Mouse (Mus musculus): ENCODE results near the gene Clic1. TPM values are rescaled to one million over a fixed set of nuclear protein-coding genes. Genes with fewer than 3 reads are reported as not detected.

Clic1 gene
- polyA plus RNA-seq (2015; fragmentation: Nextera tagmentation; extraction: Ambion mirVana), result 98.6 and 102 TPM in 2 replicates

DNA sequence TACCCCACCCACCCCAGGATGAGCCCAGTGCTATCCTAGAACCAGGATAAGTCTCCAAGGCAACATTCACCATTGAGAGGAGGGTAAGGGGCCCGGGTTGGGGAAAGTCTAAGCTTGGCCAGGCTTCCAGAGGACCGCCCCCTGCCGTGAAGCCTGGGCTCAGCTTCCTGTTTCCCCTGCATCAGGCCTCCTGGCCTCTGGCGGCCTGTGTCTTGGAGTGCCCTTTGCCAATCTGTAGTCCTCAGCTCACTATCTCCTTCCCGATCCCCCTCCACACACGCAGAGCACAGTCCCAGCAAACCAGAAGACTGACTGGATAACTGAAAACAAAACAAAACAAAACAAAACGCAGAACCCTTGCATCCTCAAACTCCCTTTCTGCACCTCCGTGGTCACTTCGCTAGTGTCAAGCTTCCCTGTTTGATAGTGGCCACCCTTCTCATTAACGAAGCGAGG is at the start of gene Clic1:
TSS of gene Clic1 (plus strand) at position 406 of the 456 bp plus-strand sequence.
- Histone ChIP-seq H3K9ac (replicated peaks) (peak within 1 kb of the TSS; percentile 87), H3K4me2 (ENCODE audit: low read depth, low read length) (peak within 1 kb of the TSS; percentile 99), H3K4me1 (ENCODE audit: insufficient read depth) (peaks cover 55% of the 10 kb centered on the region), H3K27me3 (ENCODE audit: insufficient read depth, low read length) (no peaks in the 10 kb centered on the region), H3K4me3 (ENCODE audit: low read depth, low read length) (peak within 1 kb of the TSS; percentile 68), H3K9me3 (ENCODE audit: low read length) (no peaks in the 10 kb centered on the region), H3K36me3 (replicated peaks; ENCODE audit: insufficient read depth, low read length) (peaks cover 24% of the 10 kb centered on the region), H3K27ac (ENCODE audit: low read depth) (peak within 1 kb of the TSS; percentile 98)
- TF ChIP-seq EP300 (IDR thresholded peaks at IDR 0.05; ENCODE audit: low read depth) (no peak), CTCF (IDR thresholded peaks at IDR 0.05; ENCODE audit: low read depth) (peak; percentile 49)
- 2% methylated on average over 11 of the region's 11 CpGs for WGBS (ENCODE audit: insufficient replicate concordance)
- peak; percentile 4; the same call in 1 of the 2 replicates for ATAC-seq
- peak; percentile 77 for DNase-seq

GRCm38 (mm10) chr17:35000717-35001451 is 48.9 kb upstream of the Clic1 start, which contains the start of gene Vars:
TSS of gene Vars (plus strand) at chr17:35000987.
- DNase-seq (peak; percentile 91), ATAC-seq (peak; percentile 86)
- Histone ChIP-seq H3K27me3 (ENCODE audit: insufficient read depth, low read length) (no peaks in the 10 kb centered on the region), H3K4me2 (ENCODE audit: low read depth, low read length) (peak within 1 kb of the TSS; percentile 75), H3K27ac (ENCODE audit: low read depth) (peak within 1 kb of the TSS; percentile 98), H3K4me3 (ENCODE audit: low read depth, low read length) (peak within 1 kb of the TSS; percentile 85), H3K9ac (replicated peaks) (peak within 1 kb of the TSS; percentile 82), H3K9me3 (ENCODE audit: low read length) (no peaks in the 10 kb centered on the region), H3K4me1 (ENCODE audit: insufficient read depth) (peaks cover 47% of the 10 kb centered on the region), H3K36me3 (replicated peaks; ENCODE audit: insufficient read depth, low read length) (peaks cover 42% of the 10 kb centered on the region)
- TF ChIP-seq EP300 (IDR thresholded peaks at IDR 0.05; ENCODE audit: low read depth) (peak; percentile 43; the same call in 1 of the 2 replicates), CTCF (IDR thresholded peaks at IDR 0.05; ENCODE audit: low read depth) (0 out of 2 replicates have a peak, but pooled peaks have one; percentile 9)
- 2% methylated on average over 70 of the region's 83 CpGs for WGBS (ENCODE audit: insufficient replicate concordance)

- Histone ChIP-seq H3K9me3 (ENCODE audit: low read length) (no peaks in the 10 kb centered on the region), H3K4me3 (ENCODE audit: low read depth, low read length) (peak overlapping the region; percentile 85), H3K9ac (replicated peaks) (peak overlapping the region; percentile 76), H3K36me3 (replicated peaks; ENCODE audit: insufficient read depth, low read length) (peaks cover 45% of the 10 kb centered on the region), H3K4me2 (ENCODE audit: low read depth, low read length) (peak overlapping the region; percentile 75), H3K4me1 (ENCODE audit: insufficient read depth) (peaks cover 46% of the 10 kb centered on the region), H3K27me3 (ENCODE audit: insufficient read depth, low read length) (no peaks in the 10 kb centered on the region), H3K27ac (ENCODE audit: low read depth) (peak overlapping the region; percentile 98)
- WGBS (ENCODE audit: insufficient replicate concordance), result 0% methylated on average over 35 of the region's 35 CpGs
- peak; percentile 16 for ATAC-seq
- no peak for TF ChIP-seq EP300 (IDR thresholded peaks at IDR 0.05; ENCODE audit: low read depth)
- peak; percentile 50 for DNase-seq
Measured at GRCm38 (mm10) chr17:35001452-35002152, 48.2 kb upstream of the Clic1 start.

- ATAC-seq (peak; percentile 3), DNase-seq (peak; percentile 36)
- no peaks in the 10 kb centered on the region for H3K27me3 ChIP-seq (ENCODE audit: insufficient read depth, low read length)
- H3K36me3 ChIP-seq (replicated peaks; ENCODE audit: insufficient read depth, low read length), result peaks cover 51% of the 10 kb centered on the region
- H3K9me3 ChIP-seq (ENCODE audit: low read length), result no peaks in the 10 kb centered on the region
- 3% methylated on average over 12 of the region's 12 CpGs for WGBS (ENCODE audit: insufficient replicate concordance)
- H3K4me2 ChIP-seq (ENCODE audit: low read depth, low read length), result peak overlapping the region; percentile 75
- H3K4me1 ChIP-seq (ENCODE audit: insufficient read depth), result peaks cover 44% of the 10 kb centered on the region
- peak overlapping the region; percentile 85 for H3K4me3 ChIP-seq (ENCODE audit: low read depth, low read length)
- TF ChIP-seq EP300 (IDR thresholded peaks at IDR 0.05; ENCODE audit: low read depth) (no peak), CTCF (IDR thresholded peaks at IDR 0.05; ENCODE audit: low read depth) (no peak)
- H3K27ac ChIP-seq (ENCODE audit: low read depth), result peak overlapping the region; percentile 98
- H3K9ac ChIP-seq (replicated peaks), result peak overlapping the region; percentile 76
Measured at GRCm38 (mm10) chr17:35002153-35002865, 47.5 kb upstream of the Clic1 start.

GRCm38 (mm10) chr17:35003022-35003838 is 46.5 kb upstream of the Clic1 start:
- Histone ChIP-seq H3K9me3 (ENCODE audit: low read length) (no peaks in the 10 kb centered on the region), H3K36me3 (replicated peaks; ENCODE audit: insufficient read depth, low read length) (peaks cover 52% of the 10 kb centered on the region), H3K27me3 (ENCODE audit: insufficient read depth, low read length) (no peaks in the 10 kb centered on the region), H3K9ac (replicated peaks) (peak overlapping the region; percentile 76), H3K27ac (ENCODE audit: low read depth) (peak overlapping the region; percentile 98; the same call in 1 of the 2 replicates), H3K4me3 (ENCODE audit: low read depth, low read length) (peak overlapping the region; percentile 85), H3K4me1 (ENCODE audit: insufficient read depth) (peaks cover 35% of the 10 kb centered on the region), H3K4me2 (ENCODE audit: low read depth, low read length) (peak overlapping the region; percentile 75)
- no peak for ATAC-seq
- 38% methylated on average over 9 of the region's 9 CpGs for WGBS (ENCODE audit: insufficient replicate concordance)
- no peak for DNase-seq
- TF ChIP-seq EP300 (IDR thresholded peaks at IDR 0.05; ENCODE audit: low read depth), result no peak
- TF ChIP-seq CTCF (IDR thresholded peaks at IDR 0.05; ENCODE audit: low read depth), result no peak

All from liver, postnatal 0 days (tissue).